Mouse (Mus musculus): ENCODE data around the gene Gmps. TPM values are rescaled to one million over a fixed set of nuclear protein-coding genes. Genes with fewer than 3 reads are reported as not detected.

The Gmps gene
- 8.2 and 8.9 TPM in 2 replicates for polyA plus RNA-seq (2012; ENCODE audit: insufficient read depth, insufficient read length, missing spikeins)

GRCm38 (mm10) chr3:63975955-63976908, at the start of gene Gmps:
Gene Gmps, plus strand, starts transcription at chr3:63976106.
- Histone ChIP-seq H3K27ac (ENCODE audit: insufficient read depth, low read depth, low read length) (peak within 1 kb of the TSS; percentile 48), H3K4me1 (ENCODE audit: control insufficient read depth, insufficient read depth, low read length) (peaks cover 11% of the 10 kb centered on the region), H3K4me3 (ENCODE audit: insufficient read depth, low read length) (peak within 1 kb of the TSS; percentile 85)
- no peak for TF ChIP-seq POLR2A (IDR thresholded peaks at IDR 0.05; ENCODE audit: borderline replicate concordance, low read depth, low read length)
- no peak for TF ChIP-seq CTCF (IDR thresholded peaks at IDR 0.05; ENCODE audit: low read depth, low read length)

GRCm38 (mm10) chr3:63928878-63929859, 46.7 kb upstream of the Gmps start, which contains the start of gene E130311K13Rik:
Gene E130311K13Rik, minus strand, starts transcription at chr3:63929472.
- TF ChIP-seq POLR2A (IDR thresholded peaks at IDR 0.05; ENCODE audit: borderline replicate concordance, low read depth, low read length): no peak
- peak; percentile 71 for TF ChIP-seq CTCF (IDR thresholded peaks at IDR 0.05; ENCODE audit: low read depth, low read length)
- Histone ChIP-seq H3K4me3 (ENCODE audit: insufficient read depth, low read length) (peak within 1 kb of the TSS; percentile 70), H3K27ac (ENCODE audit: insufficient read depth, low read depth, low read length) (peak within 1 kb of the TSS; percentile 45), H3K4me1 (ENCODE audit: control insufficient read depth, insufficient read depth, low read length) (no peaks in the 10 kb centered on the region)

- no peak overlapping the region for H3K4me3 ChIP-seq (ENCODE audit: insufficient read depth, low read length)
- no peak for TF ChIP-seq CTCF (IDR thresholded peaks at IDR 0.05; ENCODE audit: low read depth, low read length)
- no peak for TF ChIP-seq POLR2A (IDR thresholded peaks at IDR 0.05; ENCODE audit: borderline replicate concordance, low read depth, low read length)
- no peak overlapping the region for H3K27ac ChIP-seq (ENCODE audit: insufficient read depth, low read depth, low read length)
- H3K4me1 ChIP-seq (ENCODE audit: control insufficient read depth, insufficient read depth, low read length): no peaks in the 10 kb centered on the region
Measured at GRCm38 (mm10) chr3:63938928-63939327, 37.0 kb upstream of the Gmps start.

- no peak overlapping the region for H3K4me3 ChIP-seq (ENCODE audit: insufficient read depth, low read length)
- H3K27ac ChIP-seq (ENCODE audit: insufficient read depth, low read depth, low read length): no peak overlapping the region
- TF ChIP-seq CTCF (IDR thresholded peaks at IDR 0.05; ENCODE audit: low read depth, low read length) (no peak), POLR2A (IDR thresholded peaks at IDR 0.05; ENCODE audit: borderline replicate concordance, low read depth, low read length) (no peak)
- no peaks in the 10 kb centered on the region for H3K4me1 ChIP-seq (ENCODE audit: control insufficient read depth, insufficient read depth, low read length)
Measured at GRCm38 (mm10) chr3:63941204-63941850, 34.6 kb upstream of the Gmps start.

GRCm38 (mm10) chr3:63949837-63950236, 26.1 kb upstream of the Gmps start:
- Histone ChIP-seq H3K4me1 (ENCODE audit: control insufficient read depth, insufficient read depth, low read length) (no peaks in the 10 kb centered on the region), H3K4me3 (ENCODE audit: insufficient read depth, low read length) (no peak overlapping the region), H3K27ac (ENCODE audit: insufficient read depth, low read depth, low read length) (no peak overlapping the region)
- TF ChIP-seq POLR2A (IDR thresholded peaks at IDR 0.05; ENCODE audit: borderline replicate concordance, low read depth, low read length) (no peak), CTCF (IDR thresholded peaks at IDR 0.05; ENCODE audit: low read depth, low read length) (no peak)

- peak overlapping the region; percentile 95 for H3K4me3 ChIP-seq (ENCODE audit: insufficient read depth, low read length)
- H3K4me1 ChIP-seq (ENCODE audit: control insufficient read depth, insufficient read depth, low read length): peaks cover 6% of the 10 kb centered on the region
- peak overlapping the region; percentile 71 for H3K27ac ChIP-seq (ENCODE audit: insufficient read depth, low read depth, low read length)
- TF ChIP-seq CTCF (IDR thresholded peaks at IDR 0.05; ENCODE audit: low read depth, low read length): no peak
- no peak for TF ChIP-seq POLR2A (IDR thresholded peaks at IDR 0.05; ENCODE audit: borderline replicate concordance, low read depth, low read length)
Measured at GRCm38 (mm10) chr3:63963421-63964099, 12.3 kb upstream of the Gmps start.

GRCm38 (mm10) chr3:63964100-63964921, 11.6 kb upstream of the Gmps start, which contains the start of gene Slc33a1:
Gene Slc33a1, minus strand, starts transcription at chr3:63964768.
- H3K4me3 ChIP-seq (ENCODE audit: insufficient read depth, low read length): peak within 1 kb of the TSS; percentile 95
- peak within 1 kb of the TSS; percentile 71 for H3K27ac ChIP-seq (ENCODE audit: insufficient read depth, low read depth, low read length)
- H3K4me1 ChIP-seq (ENCODE audit: control insufficient read depth, insufficient read depth, low read length): peaks cover 6% of the 10 kb centered on the region
- TF ChIP-seq CTCF (IDR thresholded peaks at IDR 0.05; ENCODE audit: low read depth, low read length): no peak
- no peak for TF ChIP-seq POLR2A (IDR thresholded peaks at IDR 0.05; ENCODE audit: borderline replicate concordance, low read depth, low read length)

GRCm38 (mm10) chr3:63964922-63965249, 11.0 kb upstream of the Gmps start:
- H3K4me3 ChIP-seq (ENCODE audit: insufficient read depth, low read length): peak overlapping the region; percentile 39
- H3K27ac ChIP-seq (ENCODE audit: insufficient read depth, low read depth, low read length): peak overlapping the region; percentile 45

More at GRCm38 (mm10) chr3:63964922-63965249, 11.0 kb upstream of the Gmps start:
- TF ChIP-seq POLR2A (IDR thresholded peaks at IDR 0.05; ENCODE audit: borderline replicate concordance, low read depth, low read length) (no peak), CTCF (IDR thresholded peaks at IDR 0.05; ENCODE audit: low read depth, low read length) (no peak)
- H3K4me1 ChIP-seq (ENCODE audit: control insufficient read depth, insufficient read depth, low read length): peaks cover 6% of the 10 kb centered on the region
